Mouse (Mus musculus) MEL (cell line): Measurements from ENCODE around the gene Krtap22-2.

Source experiments
- CTCF ChIP-seq, 3 experiments: IDR thresholded peaks in 2 of 3; conservative IDR thresholded peaks in 1 of 3; 2 replicates each; pipeline ENCODE4 v1.5.1; 2011 to 2012; ENCODE audit warnings: low read length in 3 of 3, low read depth in 2 of 3, mild to moderate bottlenecking in 2 of 3, improper control_type of control experiment in 1 of 3, inconsistent platforms in 1 of 3, mixed read lengths in 1 of 3, moderate library complexity in 1 of 3; ENCODE audit not compliant: control insufficient read depth in 1 of 3, insufficient read depth in 1 of 3, poor library complexity in 1 of 3, severe bottlenecking in 1 of 3
- EP300 ChIP-seq, 2 experiments: IDR thresholded peaks; 2 replicates each; pipeline ENCODE4 v1.6.1; 2011; ENCODE audit warnings: improper control_type of control experiment in 2 of 2, low read length in 2 of 2, low read depth in 1 of 2, mild to moderate bottlenecking in 1 of 2
- GABPA ChIP-seq: IDR thresholded peaks from 2 replicates; pipeline ENCODE4 v1.6.1; 2012; ENCODE audit warnings: low read depth, mild to moderate bottlenecking, inconsistent platforms, low read length, improper control_type of control experiment, moderate library complexity
- HCFC1 ChIP-seq: IDR thresholded peaks from 2 replicates; pipeline ENCODE4 v1.6.1; 2012; ENCODE audit warnings: low read depth, mild to moderate bottlenecking, inconsistent platforms, low read length, improper control_type of control experiment, moderate library complexity
- KAT2A ChIP-seq: conservative IDR thresholded peaks from 2 replicates; pipeline ENCODE4 v1.6.1; 2012; ENCODE audit warnings: low read depth, low read length, improper control_type of control experiment, inconsistent platforms
- MAFK ChIP-seq: IDR thresholded peaks from 2 replicates; pipeline ENCODE4 v1.6.1; 2011; ENCODE audit warnings: low read depth, mild to moderate bottlenecking, low read length, improper control_type of control experiment, borderline replicate concordance
- NELFE ChIP-seq: IDR thresholded peaks from 2 replicates; pipeline ENCODE4 v1.6.1; 2011; ENCODE audit warnings: low read depth, low read length, improper control_type of control experiment
- POLR2A ChIP-seq, 2 experiments: IDR thresholded peaks; 2 replicates each; pipeline ENCODE4 v1.6.1; 2011 to 2012; ENCODE audit warnings: low read length in 2 of 2, mild to moderate bottlenecking in 2 of 2, control low read depth in 1 of 2, improper control_type of control experiment in 1 of 2, low read depth in 1 of 2, moderate library complexity in 1 of 2; ENCODE audit not compliant: control insufficient read depth in 1 of 2, insufficient read depth in 1 of 2, poor library complexity in 1 of 2
- POLR2AphosphoS5 ChIP-seq: IDR thresholded peaks from 2 replicates; pipeline ENCODE4 v1.6.1; 2012; ENCODE audit warnings: low read depth, borderline replicate concordance, mild to moderate bottlenecking, inconsistent platforms, low read length, moderate library complexity, mixed read lengths
- RCOR1 ChIP-seq: IDR thresholded peaks from 2 replicates; pipeline ENCODE4 v1.6.1; 2012; ENCODE audit warnings: low read depth, mild to moderate bottlenecking, inconsistent platforms, low read length, improper control_type of control experiment
- TBP ChIP-seq: IDR thresholded peaks from 2 replicates; pipeline ENCODE4 v1.8.0; 2011; ENCODE audit warnings: low read depth, low read length, improper control_type of control experiment
- USF1 ChIP-seq: IDR thresholded peaks from 2 replicates; pipeline ENCODE4 v1.6.1; 2014; ENCODE audit warnings: low read depth, mild to moderate bottlenecking, inconsistent platforms, low read length, improper control_type of control experiment, moderate library complexity
- USF2 ChIP-seq, 2 experiments: IDR thresholded peaks; 2 replicates each; pipeline ENCODE4 v1.6.1; 2011 to 2012; ENCODE audit warnings: improper control_type of control experiment in 2 of 2, low read length in 2 of 2, borderline replicate concordance in 1 of 2, inconsistent platforms in 1 of 2, low read depth in 1 of 2, mild to moderate bottlenecking in 1 of 2; ENCODE audit not compliant: insufficient read depth in 1 of 2
- ZC3H11A ChIP-seq: IDR thresholded peaks from 2 replicates; pipeline ENCODE4 v1.6.1; 2012; ENCODE audit warnings: low read depth, mild to moderate bottlenecking, inconsistent platforms, low read length, improper control_type of control experiment

- TF ChIP-seq GABPA, result no peak
- TF ChIP-seq CTCF (IDR thresholded peaks at IDR 0.05 in 2 of 3, conservative IDR thresholded peaks at IDR 0.05 in 1 of 3; ENCODE audit: control insufficient read depth in 1 of 3, insufficient read depth in 1 of 3, low read depth in 2 of 3, low read length in 3 of 3, poor library complexity in 1 of 3, severe bottlenecking in 1 of 3), result no peak
- TF ChIP-seq USF2 (IDR thresholded peaks at IDR 0.05; ENCODE audit: borderline replicate concordance in 1 of 2, insufficient read depth in 1 of 2, low read depth in 1 of 2, low read length in 2 of 2), result no peak
- no peak for TF ChIP-seq NELFE
- no peak for TF ChIP-seq ZC3H11A
- no peak for TF ChIP-seq EP300 (IDR thresholded peaks at IDR 0.05; ENCODE audit: low read depth in 1 of 2, low read length in 2 of 2)
- TF ChIP-seq KAT2A, result no peak
- no peak for TF ChIP-seq POLR2A (IDR thresholded peaks at IDR 0.05; ENCODE audit: control insufficient read depth in 1 of 2, insufficient read depth in 1 of 2, low read depth in 1 of 2, low read length in 2 of 2, poor library complexity in 1 of 2)
- TF ChIP-seq TBP, result no peak
- no peak for TF ChIP-seq USF1
- TF ChIP-seq MAFK, result no peak
- TF ChIP-seq RCOR1, result no peak
- TF ChIP-seq POLR2AphosphoS5, result no peak
- no peak for TF ChIP-seq HCFC1
These were observed 3.4 kb upstream of the Krtap22-2 start for GRCm38 (mm10) chr16:89013973-89014372.
